In genomic region chr9:107617461-107617860, GRCm38 (mm10) we compare ENCODE assay signal across 18 mouse cellular contexts. TPM values are rescaled to one million over a fixed set of nuclear protein-coding genes. Genes with fewer than 3 reads are reported as not detected.
A peak's percentile ranks its signal among the peaks of the same experiment; 100 is the strongest.
DNase-seq lines count a peak whose midpoint lies in the region; ATAC-seq and TF ChIP-seq lines count a peak whose summit lies in the region.
"Had no signal": no experiment of that assay in that cellular context is flagged by ENCODE, and none has a peak within 500 bp of the region (broad histone marks: within the 10 kb centered on the region; RNA-seq: fewer than 3 reads in every experiment).

No protein-coding gene starts in this region.

- H3K27me3 ChIP-seq in forebrain, postnatal 0 days (ENCODE audit: insufficient read depth, low read length) = no peaks in the 10 kb centered on the region
- H3K27me3 ChIP-seq in forebrain, embryonic 12.5 days = no peaks in the 10 kb centered on the region
- H3K27me3 ChIP-seq in heart, embryonic 16.5 days (ENCODE audit: control insufficient read depth, insufficient read depth, low read length) = no peaks in the 10 kb centered on the region
- H3K27me3 ChIP-seq: embryonic facial prominence, embryonic 13.5 days; limb, embryonic 15.5 days had no signal

- ATAC-seq in forebrain, postnatal 0 days = no peak
- ATAC-seq in forebrain, embryonic 12.5 days (ENCODE audit: low FRiP score) = no peak
- ATAC-seq in heart, embryonic 16.5 days (replicated peaks; ENCODE audit: extremely low read depth, insufficient read depth, low FRiP score) = no peak
- ATAC-seq: inflammation-experienced regulatory T-cells, adult 6 months had no signal

- no peak overlapping the region for H3K27ac ChIP-seq in forebrain, postnatal 0 days (ENCODE audit: low read depth, low read length)
- H3K27ac ChIP-seq in forebrain, embryonic 12.5 days = no peak overlapping the region
- H3K27ac ChIP-seq in heart, embryonic 16.5 days (ENCODE audit: low read length) = peak overlapping the region; percentile 99
- peak overlapping the region; percentile 18; the same call in 1 of the 2 replicates for H3K27ac ChIP-seq in left cerebral cortex, adult 2 months
- peak overlapping the region; percentile 63 for H3K27ac ChIP-seq in brown adipose tissue, adult 24 weeks (replicated peaks; ENCODE audit: low read depth, low read length)
- H3K27ac ChIP-seq: embryonic facial prominence, embryonic 13.5 days had no signal

- H3K4me1 ChIP-seq in forebrain, postnatal 0 days (ENCODE audit: insufficient read depth) = no peaks in the 10 kb centered on the region
- H3K4me1 ChIP-seq in forebrain, embryonic 12.5 days = peaks cover 39% of the 10 kb centered on the region
- H3K4me1 ChIP-seq in heart, embryonic 16.5 days (ENCODE audit: control insufficient read depth, insufficient read depth, low read length) = peaks cover 46% of the 10 kb centered on the region
- H3K4me1 ChIP-seq in brown adipose tissue, adult 24 weeks (ENCODE audit: control insufficient read depth, insufficient read depth, insufficient read length, low read length) = peaks cover 26% of the 10 kb centered on the region

- intact Hi-C loops in left cerebral cortex, adult 2 months (cut with DNase I) = no loop called here
- intact Hi-C loops in left cerebral cortex, postnatal 14 days (cut with DNase I) = no loop called here

- DNase-seq in forebrain, postnatal 0 days = no peak
- no peak for DNase-seq in heart, postnatal 4 days
- no peak for DNase-seq in left cerebral cortex, adult 2 months (ENCODE audit: extremely low spot score in 1 of 2, low spot score in 2 of 2)
- DNase-seq in left cerebral cortex, postnatal 14 days (ENCODE audit: low spot score in 2 of 2) = no peak
- no peak for DNase-seq in retina, embryonic 14.5 days (ENCODE audit: low spot score)
- DNase-seq: adrenal gland, postnatal 36 days; cerebellum, adult 8-10 months; gastrocnemius, postnatal 10 days; kidney, postnatal 10 days; layer of hippocampus, adult 9-11 months had no signal

- peak; percentile 35 for TF ChIP-seq CTCF in forebrain, postnatal 0 days (IDR thresholded peaks at IDR 0.05; ENCODE audit: low read depth)
- peak; percentile 27 for TF ChIP-seq CTCF in left cerebral cortex, adult 2 months (IDR thresholded peaks at IDR 0.05)

- WGBS in forebrain, postnatal 0 days = 80% methylated on average over 2 of the region's 2 CpGs
- 93% methylated on average over 2 of the region's 2 CpGs for WGBS in forebrain, embryonic 12.5 days
- WGBS in heart, embryonic 16.5 days = 74% methylated on average over 2 of the region's 2 CpGs

- H3K9ac ChIP-seq in forebrain, postnatal 0 days = no peak overlapping the region
- H3K9ac ChIP-seq in forebrain, embryonic 12.5 days = no peak overlapping the region
- no peak overlapping the region for H3K9ac ChIP-seq in heart, embryonic 16.5 days (ENCODE audit: low read length)
- H3K9ac ChIP-seq: embryonic facial prominence, embryonic 13.5 days; limb, embryonic 15.5 days had no signal

- peaks cover 61% of the 10 kb centered on the region for H3K36me3 ChIP-seq in forebrain, postnatal 0 days (ENCODE audit: insufficient read depth)
- H3K36me3 ChIP-seq in forebrain, embryonic 12.5 days (replicated peaks) = peaks cover 75% of the 10 kb centered on the region
- H3K36me3 ChIP-seq in heart, embryonic 16.5 days (ENCODE audit: control insufficient read depth, insufficient read depth) = peaks cover 42% of the 10 kb centered on the region

- no peak overlapping the region for H3K4me2 ChIP-seq in forebrain, postnatal 0 days (ENCODE audit: low read depth)
- H3K4me2 ChIP-seq in forebrain, embryonic 12.5 days = no peak overlapping the region
- H3K4me2 ChIP-seq in heart, embryonic 16.5 days (ENCODE audit: low read depth, low read length) = no peak overlapping the region
- H3K4me2 ChIP-seq: embryonic facial prominence, embryonic 13.5 days; limb, embryonic 15.5 days; midbrain, embryonic 11.5 days had no signal

- H3K4me3 ChIP-seq in forebrain, postnatal 0 days (ENCODE audit: low read depth, low read length) = no peak overlapping the region
- no peak overlapping the region for H3K4me3 ChIP-seq in forebrain, embryonic 12.5 days (replicated peaks)
- H3K4me3 ChIP-seq in heart, embryonic 16.5 days (ENCODE audit: low read length) = no peak overlapping the region
- H3K4me3 ChIP-seq in left cerebral cortex, adult 2 months = no peak overlapping the region
- no peak overlapping the region for H3K4me3 ChIP-seq in brown adipose tissue, adult 24 weeks (ENCODE audit: insufficient read depth, low read depth, low read length)
- H3K4me3 ChIP-seq: embryonic facial prominence, embryonic 13.5 days; limb, embryonic 15.5 days had no signal

- no peaks in the 10 kb centered on the region for H3K9me3 ChIP-seq in forebrain, postnatal 0 days (ENCODE audit: low read length)
- H3K9me3 ChIP-seq in forebrain, embryonic 12.5 days = no peaks in the 10 kb centered on the region
- H3K9me3 ChIP-seq in heart, embryonic 16.5 days (replicated peaks; ENCODE audit: control insufficient read depth, low read length) = no peaks in the 10 kb centered on the region
- H3K9me3 ChIP-seq: embryonic facial prominence, embryonic 13.5 days; limb, embryonic 15.5 days had no signal

RNA-seq across cellular contexts. Expression of gene Sema3b, which starts 8.4 kb away (rescaled TPM):
- 6.5 and 6.6 TPM in 2 replicates for total RNA-seq in forebrain, postnatal 0 days (2014; rRNA removed)
- 3.9 and 4.4 TPM in 2 replicates for polyA plus RNA-seq in forebrain, postnatal 0 days (2015; fragmentation: Nextera tagmentation; extraction: Ambion mirVana)
- 1.7 and 2.6 TPM in 2 replicates for polyA plus RNA-seq in forebrain, embryonic 12.5 days (2016; fragmentation: Nextera tagmentation; extraction: Ambion mirVana)
- 11.0 and 12.0 TPM in 2 replicates for polyA plus RNA-seq in heart, embryonic 16.5 days (2015; fragmentation: Nextera tagmentation; extraction: Ambion mirVana)
- 10 to 100 TPM; 16.2 to 18.8 TPM for total RNA-seq in heart, postnatal 4 days (2021)
- 1 to 10 TPM; 3.3 to 4.1 TPM for total RNA-seq in left cerebral cortex, adult 2 months (2021)
- 1 to 10 TPM; 3.2 to 3.8 TPM for total RNA-seq in left cerebral cortex, postnatal 14 days (2021)
- 3.3 and 3.8 TPM in 2 replicates for polyA plus RNA-seq in brown adipose tissue, adult 24 weeks (2012; ENCODE audit: insufficient read depth, insufficient read length, missing spikeins)
- total RNA-seq: hematopoietic stem cell, adult 5-6 weeks had no signal
- polyA plus RNA-seq: inflammation-experienced regulatory T-cells, adult 6 months had no signal

RNA-seq across cellular contexts. Expression of gene Gnai2, which starts 17.7 kb away (rescaled TPM):
- 200 and 223 TPM in 2 replicates for total RNA-seq in forebrain, postnatal 0 days (2014; rRNA removed)
- polyA plus RNA-seq in forebrain, postnatal 0 days (2015; fragmentation: Nextera tagmentation; extraction: Ambion mirVana) = 267 and 287 TPM in 2 replicates
- polyA plus RNA-seq in forebrain, embryonic 12.5 days (2016; fragmentation: Nextera tagmentation; extraction: Ambion mirVana) = 570 and 587 TPM in 2 replicates
- 419 and 458 TPM in 2 replicates for polyA plus RNA-seq in heart, embryonic 16.5 days (2015; fragmentation: Nextera tagmentation; extraction: Ambion mirVana)
- 100 to 1,000 TPM; 462 to 469 TPM for total RNA-seq in heart, postnatal 4 days (2021)
- total RNA-seq in left cerebral cortex, adult 2 months (2021) = 100 to 1,000 TPM; 201 to 213 TPM
- 100 to 1,000 TPM; 205 to 220 TPM for total RNA-seq in left cerebral cortex, postnatal 14 days (2021)
- polyA plus RNA-seq in brown adipose tissue, adult 24 weeks (2012; ENCODE audit: insufficient read depth, insufficient read length, missing spikeins) = 87.2 and 112 TPM in 2 replicates

RNA-seq across cellular contexts. Expression of gene Ifrd2, which starts 30.0 kb away (rescaled TPM):
- 11.7 and 13.8 TPM in 2 replicates for total RNA-seq in forebrain, postnatal 0 days (2014; rRNA removed)
- polyA plus RNA-seq in forebrain, postnatal 0 days (2015; fragmentation: Nextera tagmentation; extraction: Ambion mirVana) = 6.2 and 7.4 TPM in 2 replicates
- 22.1 and 26.3 TPM in 2 replicates for polyA plus RNA-seq in forebrain, embryonic 12.5 days (2016; fragmentation: Nextera tagmentation; extraction: Ambion mirVana)
- polyA plus RNA-seq in heart, embryonic 16.5 days (2015; fragmentation: Nextera tagmentation; extraction: Ambion mirVana) = 45.7 and 46.5 TPM in 2 replicates
- 10 to 100 TPM; 41.6 to 44.4 TPM for total RNA-seq in heart, postnatal 4 days (2021)
- 10 to 100 TPM; 10.5 to 10.9 TPM for total RNA-seq in left cerebral cortex, adult 2 months (2021)
- 1 to 10 TPM; 8.9 to 9.7 TPM for total RNA-seq in left cerebral cortex, postnatal 14 days (2021)
- 21.6 and 23.7 TPM in 2 replicates for polyA plus RNA-seq in brown adipose tissue, adult 24 weeks (2012; ENCODE audit: insufficient read depth, insufficient read length, missing spikeins)

RNA-seq across cellular contexts. Expression of gene Hyal3, which starts 36.8 kb away (rescaled TPM):
- 1.00 and 2.9 TPM in 2 replicates for total RNA-seq in forebrain, postnatal 0 days (2014; rRNA removed)
- 1.3 and 1.5 TPM in 2 replicates for polyA plus RNA-seq in forebrain, postnatal 0 days (2015; fragmentation: Nextera tagmentation; extraction: Ambion mirVana)
- 0.80 and 1.2 TPM in 2 replicates for polyA plus RNA-seq in forebrain, embryonic 12.5 days (2016; fragmentation: Nextera tagmentation; extraction: Ambion mirVana)
- polyA plus RNA-seq in heart, embryonic 16.5 days (2015; fragmentation: Nextera tagmentation; extraction: Ambion mirVana) = 0.54 and 0.69 TPM in 2 replicates
- 1 to 10 TPM in 1 of 2 experiments, under 1 TPM in 1; 0.74 to 1.1 TPM for total RNA-seq in heart, postnatal 4 days (2021)
- 1 to 10 TPM in 1 of 2 experiments, under 1 TPM in 1; 0.97 to 1.2 TPM for total RNA-seq in left cerebral cortex, adult 2 months (2021)
- 1 to 10 TPM in 1 of 2 experiments, under 1 TPM in 1; 0.78 to 1.4 TPM for total RNA-seq in left cerebral cortex, postnatal 14 days (2021)
- 0.63 TPM in 1 of 2 replicates, not detected in the other for polyA plus RNA-seq in brown adipose tissue, adult 24 weeks (2012; ENCODE audit: insufficient read depth, insufficient read length, missing spikeins)

RNA-seq across cellular contexts. Expression of gene Naa80, which starts 38.8 kb away (rescaled TPM):
- total RNA-seq in forebrain, postnatal 0 days (2014; rRNA removed) = 15.8 and 27.0 TPM in 2 replicates
- 18.8 and 21.3 TPM in 2 replicates for polyA plus RNA-seq in forebrain, postnatal 0 days (2015; fragmentation: Nextera tagmentation; extraction: Ambion mirVana)
- polyA plus RNA-seq in forebrain, embryonic 12.5 days (2016; fragmentation: Nextera tagmentation; extraction: Ambion mirVana) = 13.7 and 14.2 TPM in 2 replicates
- 15.1 and 19.2 TPM in 2 replicates for polyA plus RNA-seq in heart, embryonic 16.5 days (2015; fragmentation: Nextera tagmentation; extraction: Ambion mirVana)
- 10 to 100 TPM; 12.2 to 12.4 TPM for total RNA-seq in heart, postnatal 4 days (2021)
- total RNA-seq in left cerebral cortex, adult 2 months (2021) = 10 to 100 TPM; 11.3 to 12.6 TPM
- total RNA-seq in left cerebral cortex, postnatal 14 days (2021) = 1 to 10 TPM; 8.7 TPM
- 25.9 and 31.3 TPM in 2 replicates for polyA plus RNA-seq in brown adipose tissue, adult 24 weeks (2012; ENCODE audit: insufficient read depth, insufficient read length, missing spikeins)

Comparison
In these comparisons a context has a peak if more than half of its experiments do, and no peak if none do; other contexts are left out.
1. H3K27ac ChIP-seq: peak in heart, embryonic 16.5 days (single experiment), left cerebral cortex, adult 2 months (single experiment) and brown adipose tissue, adult 24 weeks (single experiment); none in forebrain, postnatal 0 days (single experiment) and forebrain, embryonic 12.5 days (single experiment).